Mouse (Mus musculus) lung, postnatal 0 days (tissue): ENCODE data around the gene Arhgdig. TPM values are rescaled to one million over a fixed set of nuclear protein-coding genes. Genes with fewer than 3 reads are reported as not detected.

Experiments
- ATAC-seq: fragments of 200-750 bp; cut with Nextera tagmentation; 2 replicates; pipeline ENCODE4 v1.8.0; 2017; ENCODE audit warnings: moderate library complexity
- DNase-seq: peaks from one replicate; pipeline ENCODE4 v3.0.0-alpha.2; 2016; ENCODE audit warnings: low spot score
- H3K27ac ChIP-seq: fragments of 300-500 bp; sonication (generic); 2 replicates; pipeline ENCODE4 v1.5.1; 2014; ENCODE audit warnings: antibody characterized with exemption, mild to moderate bottlenecking, low read length, mixed read lengths
- H3K27me3 ChIP-seq: fragments of 300-500 bp; sonication (generic); replicated peaks from 2 replicates; pipeline ENCODE4 v1.6.1; 2014; ENCODE audit warnings: low read length, mixed read lengths; ENCODE audit not compliant: insufficient read depth
- H3K36me3 ChIP-seq: fragments of 300-500 bp; sonication (generic); 2 replicates; pipeline ENCODE4 v1.6.1; 2014; ENCODE audit warnings: low read length, mixed read lengths; ENCODE audit not compliant: insufficient read depth
- H3K4me1 ChIP-seq: fragments of 300-500 bp; sonication (generic); 2 replicates; pipeline ENCODE4 v1.6.1; 2014; ENCODE audit warnings: antibody characterized with exemption, low read depth, low read length, mixed read lengths; ENCODE audit not compliant: insufficient read depth
- H3K4me2 ChIP-seq: fragments of 300-500 bp; sonication (generic); replicated peaks from 2 replicates; pipeline ENCODE4 v1.6.1; 2014; ENCODE audit warnings: low read depth, mild to moderate bottlenecking, low read length, moderate library complexity, mixed read lengths
- H3K4me3 ChIP-seq: fragments of 300-500 bp; sonication (generic); 2 replicates; pipeline ENCODE4 v1.5.1; 2014; ENCODE audit warnings: low read depth, low read length
- H3K9ac ChIP-seq: fragments of 300-500 bp; sonication (generic); replicated peaks from 2 replicates; pipeline ENCODE4 v1.6.1; 2014; ENCODE audit warnings: low read depth, mild to moderate bottlenecking
- H3K9me3 ChIP-seq: fragments of 300-500 bp; sonication (generic); 2 replicates; pipeline ENCODE4 v1.6.1; 2016; ENCODE audit warnings: low read length, mixed read lengths
- CTCF ChIP-seq: IDR thresholded peaks from 2 replicates; pipeline ENCODE4 v1.5.1; 2016; ENCODE audit warnings: antibody characterized with exemption, mild to moderate bottlenecking
- EP300 ChIP-seq: IDR thresholded peaks from 2 replicates; pipeline ENCODE4 v1.6.1; 2016; ENCODE audit warnings: antibody characterized with exemption, mild to moderate bottlenecking, control low read depth
- WGBS: fragments of 180-500 bp; shearing (Covaris S2); extraction: QIAGEN DNeasy Blood & Tissue Kit; methylation state at CpG from one replicate; pipeline ENCODE4 v1.1.7; 2014; 5-methylcytosine and 5-hydroxymethylcytosine counted together
- polyA plus RNA-seq: library from polyadenylated mRNA; unstranded; fragments of >200 nt; fragmentation: Nextera tagmentation; extraction: Ambion mirVana; gene quantifications from 2 replicates; pipeline ENCODE4 v1.2.1, GENCODE M21; 2015

The Arhgdig gene
- polyA plus RNA-seq, 1 experiment from 2014 or later = 23.8 TPM

GRCm38 (mm10) chr17:26151886-26152630, 55.5 kb downstream of the Arhgdig start:
- no peak for TF ChIP-seq EP300
- TF ChIP-seq CTCF = no peak
- no peak for ATAC-seq
- H3K27me3 ChIP-seq = no peaks in the 10 kb centered on the region
- no peak overlapping the region for H3K27ac ChIP-seq
- no peaks in the 10 kb centered on the region for H3K36me3 ChIP-seq
- DNase-seq = no peak
- H3K9ac ChIP-seq = no peak overlapping the region
- no peaks in the 10 kb centered on the region for H3K9me3 ChIP-seq
- no peak overlapping the region for H3K4me2 ChIP-seq
- 100% methylated on average over 2 of the region's 2 CpGs for WGBS
- H3K4me3 ChIP-seq = no peak overlapping the region
- no peaks in the 10 kb centered on the region for H3K4me1 ChIP-seq

Other genes starting within 250 kb of the Arhgdig start
- 12.7 and 13.9 TPM in 2 replicates for gene Capn15, start 222.0 kb downstream of the Arhgdig start, polyA plus RNA-seq
- 7.2 and 9.3 TPM in 2 replicates for gene Rab11fip3, start 138.2 kb downstream of the Arhgdig start, polyA plus RNA-seq
- 18.7 and 23.8 TPM in 2 replicates for gene Decr2, start 117.4 kb downstream of the Arhgdig start, polyA plus RNA-seq
- 8.5 and 9.2 TPM in 2 replicates for gene Nme4, start 112.2 kb downstream of the Arhgdig start, polyA plus RNA-seq
- gene Tmem8, start 94.5 kb downstream of the Arhgdig start, polyA plus RNA-seq = 7.9 and 9.1 TPM in 2 replicates
- gene Mrpl28, start 84.3 kb downstream of the Arhgdig start, polyA plus RNA-seq = 109 and 110 TPM in 2 replicates
- 10.2 and 10.5 TPM in 2 replicates for gene Axin1, start 69.1 kb downstream of the Arhgdig start, polyA plus RNA-seq
- 0.40 and 0.49 TPM in 2 replicates for gene Pdia2, start 8.7 kb downstream of the Arhgdig start, polyA plus RNA-seq
- 11.8 and 12.0 TPM in 2 replicates for gene Rgs11, start 4.8 kb downstream of the Arhgdig start, polyA plus RNA-seq
- gene Fam234a, start 36.5 kb upstream of the Arhgdig start, polyA plus RNA-seq = 71.2 and 71.8 TPM in 2 replicates
- gene Luc7l, start 45.1 kb upstream of the Arhgdig start, polyA plus RNA-seq = 42.2 and 46.6 TPM in 2 replicates
- gene Neurl1b, start 207.0 kb upstream of the Arhgdig start, polyA plus RNA-seq = 0.98 and 1.5 TPM in 2 replicates